Mouse (Mus musculus): ENCODE results near the gene L1td1.

DNA sequence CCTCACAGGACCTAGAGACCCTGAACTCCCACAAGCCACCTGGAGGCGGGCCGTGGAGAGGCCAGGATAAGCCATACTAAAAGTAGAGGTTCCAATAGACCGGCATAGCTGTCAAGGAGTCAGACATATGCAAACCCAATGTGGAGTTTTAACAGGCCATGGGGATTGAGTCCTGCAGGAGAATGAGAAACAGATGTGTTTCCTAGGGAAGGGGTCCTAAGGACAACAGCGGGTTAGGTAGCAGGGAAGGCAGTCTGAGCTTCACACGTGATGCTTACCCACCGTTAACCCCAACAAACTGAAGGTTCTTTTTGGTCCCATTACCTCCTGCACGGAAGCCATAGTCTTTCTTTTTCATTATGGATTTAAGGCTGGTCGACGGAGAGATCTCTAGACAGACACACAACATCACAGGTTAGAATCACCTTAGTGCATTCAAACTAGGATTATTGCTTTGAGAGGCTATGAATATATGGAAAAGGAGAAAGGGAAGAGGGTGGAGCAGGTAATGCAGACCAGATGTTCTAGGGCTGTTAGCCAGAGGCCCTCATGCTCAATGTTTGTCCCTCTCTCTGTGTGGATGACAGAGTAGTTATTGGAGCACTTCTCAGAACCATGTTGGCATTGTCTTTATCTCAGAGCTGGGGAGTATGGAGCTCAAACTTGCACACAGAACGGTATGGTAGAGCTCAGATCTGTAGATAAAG is 50.3 kb downstream of the L1td1 start:
- TF ChIP-seq CTCF (IDR thresholded peaks at IDR 0.05; ENCODE audit: control insufficient read depth, insufficient read depth, low read length), result no peak
- no peak for TF ChIP-seq POLR2A (IDR thresholded peaks at IDR 0.05; ENCODE audit: borderline replicate concordance, control insufficient read depth, low read depth, low read length)

Data from bone marrow, adult 2 months (tissue).